13 mouse cellular contexts compared by ENCODE assay signal in the genomic region with DNA sequence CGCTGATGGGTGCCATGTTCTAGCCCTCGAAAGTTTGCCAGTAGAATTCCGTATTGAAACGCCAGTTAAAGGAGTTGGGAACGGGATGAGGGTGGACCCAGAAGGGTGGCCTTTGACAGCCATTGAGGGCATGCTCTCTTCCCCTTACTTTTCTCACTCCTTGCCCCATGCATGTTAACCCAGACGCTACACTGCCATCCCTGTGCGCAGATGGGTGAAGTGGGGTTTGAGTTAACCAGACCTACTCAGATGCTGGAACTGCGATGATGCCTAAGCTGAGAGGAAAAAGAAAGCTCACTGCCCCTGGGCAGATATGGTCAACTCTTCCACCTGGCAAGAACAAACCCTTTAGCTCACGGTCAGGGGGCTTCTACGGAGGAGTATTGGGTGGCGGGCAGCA. TPM values are rescaled to one million over a fixed set of nuclear protein-coding genes. Genes with fewer than 3 reads are reported as not detected.
A peak's percentile ranks its signal among the peaks of the same experiment; 100 is the strongest.
DNase-seq lines count a peak whose midpoint lies in the region; ATAC-seq lines count a peak whose summit lies in the region.
"Had no signal": no experiment of that assay in that cellular context is flagged by ENCODE, and none has a peak within 500 bp of the region (broad histone marks: within the 10 kb centered on the region; RNA-seq: fewer than 3 reads in every experiment).

No protein-coding gene starts in this region.

- H3K27ac ChIP-seq in heart, embryonic 12.5 days (ENCODE audit: poor library complexity, severe bottlenecking), result no peak overlapping the region
- H3K27ac ChIP-seq in hindbrain, embryonic 14.5 days, result peak overlapping the region; percentile 98
- no peak overlapping the region for H3K27ac ChIP-seq in midbrain, embryonic 11.5 days (ENCODE audit: low read depth, low read length)
- peak overlapping the region; percentile 80; the same call in 1 of the 2 replicates for H3K27ac ChIP-seq in neural tube, embryonic 14.5 days (ENCODE audit: low read depth, low read length)

- no peak overlapping the region for H3K4me2 ChIP-seq in heart, embryonic 12.5 days
- peak overlapping the region; percentile 64 for H3K4me2 ChIP-seq in hindbrain, embryonic 14.5 days (replicated peaks)
- peak overlapping the region; percentile 57 for H3K4me2 ChIP-seq in midbrain, embryonic 11.5 days
- H3K4me2 ChIP-seq in neural tube, embryonic 14.5 days (ENCODE audit: low read depth, low read length), result peak overlapping the region; percentile 76

- no peak overlapping the region for H3K9ac ChIP-seq in heart, embryonic 12.5 days
- H3K9ac ChIP-seq in hindbrain, embryonic 14.5 days, result peak overlapping the region; percentile 61
- peak overlapping the region; percentile 9; the same call in 1 of the 2 replicates for H3K9ac ChIP-seq in midbrain, embryonic 11.5 days (ENCODE audit: low read length)
- H3K9ac ChIP-seq in neural tube, embryonic 14.5 days (replicated peaks; ENCODE audit: low read depth, low read length), result peak overlapping the region; percentile 56

- WGBS in heart, embryonic 12.5 days, result 4% methylated on average over 11 of the region's 11 CpGs
- WGBS in hindbrain, embryonic 14.5 days, result 2% methylated on average over 11 of the region's 11 CpGs
- WGBS in midbrain, embryonic 11.5 days, result 2% methylated on average over 11 of the region's 11 CpGs
- WGBS in neural tube, embryonic 14.5 days, result 1% methylated on average over 11 of the region's 11 CpGs

- peak; percentile 72 for DNase-seq in heart, adult 11 months
- DNase-seq in hindbrain, embryonic 14.5 days (ENCODE audit: low spot score), result no peak
- peak; percentile 96 for DNase-seq in midbrain, embryonic 11.5 days (ENCODE audit: low spot score, missing footprints)
- DNase-seq in layer of hippocampus, adult 9-11 months, result no peak
- DNase-seq in adrenal gland, postnatal 4 days (ENCODE audit: low spot score in 2 of 2), result no peak
- no peak for DNase-seq in layer of hippocampus, adult 8-10 months (ENCODE audit: low spot score in 2 of 2)
- DNase-seq: cerebellum, adult 2 months; gastrocnemius, postnatal 25 days; lung, postnatal 4 days had no signal

- no peaks in the 10 kb centered on the region for H3K9me3 ChIP-seq in heart, embryonic 12.5 days (replicated peaks)
- no peaks in the 10 kb centered on the region for H3K9me3 ChIP-seq in hindbrain, embryonic 14.5 days (ENCODE audit: control insufficient read depth, low read length)
- H3K9me3 ChIP-seq in midbrain, embryonic 11.5 days (ENCODE audit: control insufficient read depth, low read length), result no peaks in the 10 kb centered on the region
- no peaks in the 10 kb centered on the region for H3K9me3 ChIP-seq in neural tube, embryonic 14.5 days (ENCODE audit: control insufficient read depth, low read length)

- ATAC-seq in heart, embryonic 12.5 days (ENCODE audit: insufficient number of reproducible peaks, low FRiP score), result no peak
- no peak for ATAC-seq in hindbrain, embryonic 14.5 days (ENCODE audit: low FRiP score)
- ATAC-seq in midbrain, embryonic 11.5 days (ENCODE audit: low FRiP score), result no peak
- no peak for ATAC-seq in neural tube, embryonic 14.5 days (ENCODE audit: low read depth)
- ATAC-seq: intestine, embryonic 16.5 days had no signal

- H3K36me3 ChIP-seq in heart, embryonic 12.5 days, result no peaks in the 10 kb centered on the region
- no peaks in the 10 kb centered on the region for H3K36me3 ChIP-seq in hindbrain, embryonic 14.5 days (replicated peaks; ENCODE audit: control insufficient read depth, insufficient read depth)
- no peaks in the 10 kb centered on the region for H3K36me3 ChIP-seq in midbrain, embryonic 11.5 days (ENCODE audit: control insufficient read depth, insufficient read depth, low read length)
- no peaks in the 10 kb centered on the region for H3K36me3 ChIP-seq in neural tube, embryonic 14.5 days (ENCODE audit: control insufficient read depth, insufficient read depth, low read length)

- H3K27me3 ChIP-seq in heart, embryonic 12.5 days (replicated peaks), result peaks cover 91% of the 10 kb centered on the region
- peaks cover 75% of the 10 kb centered on the region for H3K27me3 ChIP-seq in hindbrain, embryonic 14.5 days (ENCODE audit: control insufficient read depth, insufficient read depth, low read length)
- peaks cover 97% of the 10 kb centered on the region for H3K27me3 ChIP-seq in midbrain, embryonic 11.5 days (ENCODE audit: control insufficient read depth, insufficient read depth, low read length)
- peaks cover 24% of the 10 kb centered on the region for H3K27me3 ChIP-seq in neural tube, embryonic 14.5 days (ENCODE audit: control insufficient read depth, insufficient read depth, low read length)

- H3K4me3 ChIP-seq in heart, embryonic 12.5 days, result no peak overlapping the region
- H3K4me3 ChIP-seq in hindbrain, embryonic 14.5 days (replicated peaks; ENCODE audit: low read length), result peak overlapping the region; percentile 61
- H3K4me3 ChIP-seq in midbrain, embryonic 11.5 days (ENCODE audit: low read depth, low read length), result no peak overlapping the region
- H3K4me3 ChIP-seq in neural tube, embryonic 14.5 days (ENCODE audit: low read depth, low read length), result peak overlapping the region; percentile 49

- H3K4me1 ChIP-seq in heart, embryonic 12.5 days (replicated peaks), result peaks cover 46% of the 10 kb centered on the region
- H3K4me1 ChIP-seq in hindbrain, embryonic 14.5 days (replicated peaks; ENCODE audit: control insufficient read depth, insufficient read depth, low read length), result peaks cover 54% of the 10 kb centered on the region
- H3K4me1 ChIP-seq in midbrain, embryonic 11.5 days (ENCODE audit: control insufficient read depth, insufficient read depth, low read length), result peaks cover 48% of the 10 kb centered on the region
- peaks cover 31% of the 10 kb centered on the region for H3K4me1 ChIP-seq in neural tube, embryonic 14.5 days (ENCODE audit: control insufficient read depth, insufficient read depth, low read length)

RNA-seq across cellular contexts. Expression of a gene that starts 6.1 kb away (rescaled TPM):
- 0.61 and 0.65 TPM in 2 replicates for polyA plus RNA-seq in heart, embryonic 12.5 days (2016; fragmentation: Nextera tagmentation; extraction: Ambion mirVana)
- polyA plus RNA-seq in hindbrain, embryonic 14.5 days (2014; fragmentation: Nextera tagmentation; extraction: Ambion mirVana), result 26.9 and 32.8 TPM in 2 replicates
- 11.2 and 12.7 TPM in 2 replicates for polyA plus RNA-seq in midbrain, embryonic 11.5 days (2014; fragmentation: Nextera tagmentation; extraction: Ambion mirVana)
- 46.9 and 53.5 TPM in 2 replicates for polyA plus RNA-seq in neural tube, embryonic 14.5 days (2014; fragmentation: Nextera tagmentation; extraction: Ambion mirVana)
- 1 to 10 TPM; 8.7 to 9.7 TPM for total RNA-seq in adrenal gland, postnatal 4 days (2021)
- total RNA-seq in layer of hippocampus, adult 8-10 months (2022), result 1 to 10 TPM in 3 of 4 experiments, under 1 TPM in 1; 0.59 to 1.9 (median 1.3) TPM
- polyA plus RNA-seq: liver, embryonic 16.5 days had no signal

Comparison
In these comparisons a context has a peak if more than half of its experiments do, and no peak if none do; other contexts are left out.
1. DNase-seq: peak in heart, adult 11 months (single experiment) and midbrain, embryonic 11.5 days (single experiment); none in hindbrain, embryonic 14.5 days (single experiment), layer of hippocampus, adult 9-11 months (single experiment), adrenal gland, postnatal 4 days (0 of 2) and layer of hippocampus, adult 8-10 months (0 of 2).
2. H3K27ac ChIP-seq: peak in hindbrain, embryonic 14.5 days (single experiment) and neural tube, embryonic 14.5 days (single experiment); none in heart, embryonic 12.5 days (single experiment) and midbrain, embryonic 11.5 days (single experiment).
3. H3K4me3 ChIP-seq: peak in hindbrain, embryonic 14.5 days (single experiment) and neural tube, embryonic 14.5 days (single experiment); none in heart, embryonic 12.5 days (single experiment) and midbrain, embryonic 11.5 days (single experiment).